Mouse (Mus musculus): ENCODE results near the gene Zmynd8. TPM values are rescaled to one million over a fixed set of nuclear protein-coding genes. Genes with fewer than 3 reads are reported as not detected.

The Zmynd8 gene
- polyA plus RNA-seq, 1 experiment, result 57.7 TPM

- TF ChIP-seq GATA1 (IDR thresholded peaks at IDR 0.05; ENCODE audit: borderline replicate concordance, low read length) (no peak), FLI1 (IDR thresholded peaks at IDR 0.05; ENCODE audit: low read length) (no peak)
- Histone ChIP-seq H3K36me3 (replicated peaks; ENCODE audit: low read length) (peaks cover 93% of the 10 kb centered on the region), H3K4me1 (peaks cover 100% of the 10 kb centered on the region)
These were observed 43.0 kb downstream of the Zmynd8 start for GRCm38 (mm10) chr2:165855641-165856301.

GRCm38 (mm10) chr2:165854207-165854968 is 44.4 kb downstream of the Zmynd8 start:
- no peaks in the 10 kb centered on the region for H3K9me3 ChIP-seq
- H3K4me3 ChIP-seq (replicated peaks), result peak overlapping the region; percentile 64
- H3K36me3 ChIP-seq (replicated peaks; ENCODE audit: low read length), result peaks cover 96% of the 10 kb centered on the region
- H3K27me3 ChIP-seq (replicated peaks), result no peaks in the 10 kb centered on the region
- TF ChIP-seq FLI1 (IDR thresholded peaks at IDR 0.05; ENCODE audit: low read length) (no peak), GATA1 (IDR thresholded peaks at IDR 0.05; ENCODE audit: borderline replicate concordance, low read length) (no peak)
- H3K4me1 ChIP-seq, result peaks cover 99% of the 10 kb centered on the region

More at GRCm38 (mm10) chr2:165855641-165856301, 43.0 kb downstream of the Zmynd8 start:
- H3K27me3 ChIP-seq (replicated peaks), result no peaks in the 10 kb centered on the region
- no peaks in the 10 kb centered on the region for H3K9me3 ChIP-seq
- H3K4me3 ChIP-seq (replicated peaks), result peak overlapping the region; percentile 44

GRCm38 (mm10) chr2:165852896-165853633 is 45.8 kb downstream of the Zmynd8 start:
- H3K4me3 ChIP-seq (replicated peaks), result peak overlapping the region; percentile 69
- no peaks in the 10 kb centered on the region for H3K27me3 ChIP-seq (replicated peaks)
- peaks cover 97% of the 10 kb centered on the region for H3K36me3 ChIP-seq (replicated peaks; ENCODE audit: low read length)
- no peak for TF ChIP-seq FLI1 (IDR thresholded peaks at IDR 0.05; ENCODE audit: low read length)
- TF ChIP-seq GATA1 (IDR thresholded peaks at IDR 0.05; ENCODE audit: borderline replicate concordance, low read length), result no peak
- H3K9me3 ChIP-seq, result no peaks in the 10 kb centered on the region
- H3K4me1 ChIP-seq, result peaks cover 99% of the 10 kb centered on the region

- TF ChIP-seq FLI1 (IDR thresholded peaks at IDR 0.05; ENCODE audit: low read length) (no peak), GATA1 (IDR thresholded peaks at IDR 0.05; ENCODE audit: borderline replicate concordance, low read length) (no peak)
- Histone ChIP-seq H3K9me3 (no peaks in the 10 kb centered on the region), H3K4me3 (replicated peaks) (peak overlapping the region; percentile 69), H3K4me1 (peaks cover 99% of the 10 kb centered on the region), H3K27me3 (replicated peaks) (no peaks in the 10 kb centered on the region), H3K36me3 (replicated peaks; ENCODE audit: low read length) (peaks cover 97% of the 10 kb centered on the region)
These were observed 46.4 kb downstream of the Zmynd8 start for GRCm38 (mm10) chr2:165852453-165852852.

GRCm38 (mm10) chr2:165851811-165852415 is 46.9 kb downstream of the Zmynd8 start:
- H3K36me3 ChIP-seq (replicated peaks; ENCODE audit: low read length), result peaks cover 97% of the 10 kb centered on the region
- H3K27me3 ChIP-seq (replicated peaks), result no peaks in the 10 kb centered on the region
- H3K4me1 ChIP-seq, result peaks cover 99% of the 10 kb centered on the region
- no peaks in the 10 kb centered on the region for H3K9me3 ChIP-seq
- TF ChIP-seq GATA1 (IDR thresholded peaks at IDR 0.05; ENCODE audit: borderline replicate concordance, low read length) (no peak), FLI1 (IDR thresholded peaks at IDR 0.05; ENCODE audit: low read length) (no peak)
- no peak overlapping the region for H3K4me3 ChIP-seq (replicated peaks)

GRCm38 (mm10) chr2:165850826-165851225 is 48.0 kb downstream of the Zmynd8 start:
- Histone ChIP-seq H3K9me3 (no peaks in the 10 kb centered on the region), H3K4me1 (peaks cover 99% of the 10 kb centered on the region), H3K27me3 (replicated peaks) (no peaks in the 10 kb centered on the region), H3K36me3 (replicated peaks; ENCODE audit: low read length) (peaks cover 99% of the 10 kb centered on the region), H3K4me3 (replicated peaks) (no peak overlapping the region)
- TF ChIP-seq GATA1 (IDR thresholded peaks at IDR 0.05; ENCODE audit: borderline replicate concordance, low read length) (no peak), FLI1 (IDR thresholded peaks at IDR 0.05; ENCODE audit: low read length) (no peak)

GRCm38 (mm10) chr2:165849129-165849528 is 49.7 kb downstream of the Zmynd8 start:
- TF ChIP-seq FLI1 (IDR thresholded peaks at IDR 0.05; ENCODE audit: low read length) (no peak), GATA1 (IDR thresholded peaks at IDR 0.05; ENCODE audit: borderline replicate concordance, low read length) (no peak)
- Histone ChIP-seq H3K27me3 (replicated peaks) (no peaks in the 10 kb centered on the region), H3K4me3 (replicated peaks) (no peak overlapping the region), H3K9me3 (no peaks in the 10 kb centered on the region), H3K4me1 (peaks cover 98% of the 10 kb centered on the region), H3K36me3 (replicated peaks; ENCODE audit: low read length) (peaks cover 99% of the 10 kb centered on the region)

GRCm38 (mm10) chr2:165846787-165847186 is 52.0 kb downstream of the Zmynd8 start:
- H3K27me3 ChIP-seq (replicated peaks), result no peaks in the 10 kb centered on the region
- H3K4me3 ChIP-seq (replicated peaks), result no peak overlapping the region
- TF ChIP-seq FLI1 (IDR thresholded peaks at IDR 0.05; ENCODE audit: low read length) (no peak), GATA1 (IDR thresholded peaks at IDR 0.05; ENCODE audit: borderline replicate concordance, low read length) (no peak)
- no peaks in the 10 kb centered on the region for H3K9me3 ChIP-seq
- H3K36me3 ChIP-seq (replicated peaks; ENCODE audit: low read length), result peaks cover 100% of the 10 kb centered on the region
- H3K4me1 ChIP-seq, result peaks cover 85% of the 10 kb centered on the region

GRCm38 (mm10) chr2:165845490-165845889 is 53.3 kb downstream of the Zmynd8 start:
- no peaks in the 10 kb centered on the region for H3K27me3 ChIP-seq (replicated peaks)
- peaks cover 100% of the 10 kb centered on the region for H3K36me3 ChIP-seq (replicated peaks; ENCODE audit: low read length)

More at GRCm38 (mm10) chr2:165845490-165845889, 53.3 kb downstream of the Zmynd8 start:
- Histone ChIP-seq H3K4me1 (peaks cover 73% of the 10 kb centered on the region), H3K4me3 (replicated peaks) (no peak overlapping the region), H3K9me3 (no peaks in the 10 kb centered on the region)
- no peak for TF ChIP-seq GATA1 (IDR thresholded peaks at IDR 0.05; ENCODE audit: borderline replicate concordance, low read length)
- TF ChIP-seq FLI1 (IDR thresholded peaks at IDR 0.05; ENCODE audit: low read length), result no peak
